Mouse (Mus musculus) ES-Bruce4 (cell line): ENCODE results near the gene Myo10.

Experiments used
- CTCF ChIP-seq: IDR thresholded peaks from one replicate; pipeline ENCODE4 v1.8.1; 2011; ENCODE audit warnings: low read depth, low read length
- EP300 ChIP-seq: IDR thresholded peaks from 2 replicates; pipeline ENCODE4 v1.6.1; 2011; ENCODE audit warnings: low read depth, low read length; ENCODE audit not compliant: insufficient read depth
- POLR2A ChIP-seq: IDR thresholded peaks from one replicate; pipeline ENCODE4 v1.8.1; 2011; ENCODE audit warnings: low read length; ENCODE audit not compliant: insufficient read depth

- no peak for TF ChIP-seq CTCF
- no peak for TF ChIP-seq EP300
- no peak for TF ChIP-seq POLR2A
These were observed 73.6 kb downstream of the Myo10 start for GRCm38 (mm10) chr15:25695883-25696282.
